Mouse (Mus musculus): ENCODE results near the gene Tomm40l. TPM values are rescaled to one million over a fixed set of nuclear protein-coding genes. Genes with fewer than 3 reads are reported as not detected.
"Not testable (repeated sequence)": the region's sequence is repeated elsewhere in the genome, so short reads cannot be mapped to it uniquely, and the experiment has no call there.

Gene Tomm40l
- total RNA-seq, 2 experiments from 2014 or later, result 25.0 to 46.9 TPM

DNA sequence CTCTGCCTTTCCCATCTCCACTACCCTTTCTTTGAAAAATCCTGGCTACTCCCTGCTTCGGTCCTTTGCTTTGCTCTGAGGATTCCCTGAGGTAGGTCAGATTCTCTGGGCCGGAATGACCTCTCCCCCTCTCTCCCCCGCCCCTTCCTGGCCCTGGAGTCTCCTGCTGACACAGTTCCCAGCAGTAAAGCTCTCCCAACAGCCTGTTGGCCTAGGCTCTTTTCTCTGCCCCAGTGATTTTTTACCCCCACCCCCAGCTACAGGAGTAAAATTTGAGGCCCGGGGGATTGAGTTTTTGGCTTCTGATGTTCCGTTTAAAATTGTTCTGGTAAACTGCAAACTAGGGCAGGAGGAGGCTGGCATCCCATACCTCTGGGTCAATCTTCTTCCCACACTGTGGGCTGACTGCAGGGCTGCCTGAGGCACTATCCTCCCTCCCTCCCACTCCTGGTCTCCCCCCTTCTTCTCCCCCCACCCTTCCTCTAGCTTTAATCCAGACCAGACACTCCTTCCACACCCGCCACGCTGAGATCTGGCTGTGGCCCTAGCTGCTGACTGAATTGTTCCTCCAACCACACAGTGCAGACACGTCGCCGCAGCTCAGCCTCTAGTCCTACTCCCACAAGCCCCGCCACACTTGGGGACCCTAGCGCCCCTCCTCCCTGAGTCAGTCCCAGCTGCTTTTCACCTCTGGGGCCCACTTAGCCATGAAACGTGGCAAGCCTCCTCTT, 29.4 kb upstream of the Tomm40l start:
- ATAC-seq (replicated peaks; ENCODE audit: low FRiP score, low TSS enrichment, poor library complexity, severe bottlenecking), result no peak

DNA sequence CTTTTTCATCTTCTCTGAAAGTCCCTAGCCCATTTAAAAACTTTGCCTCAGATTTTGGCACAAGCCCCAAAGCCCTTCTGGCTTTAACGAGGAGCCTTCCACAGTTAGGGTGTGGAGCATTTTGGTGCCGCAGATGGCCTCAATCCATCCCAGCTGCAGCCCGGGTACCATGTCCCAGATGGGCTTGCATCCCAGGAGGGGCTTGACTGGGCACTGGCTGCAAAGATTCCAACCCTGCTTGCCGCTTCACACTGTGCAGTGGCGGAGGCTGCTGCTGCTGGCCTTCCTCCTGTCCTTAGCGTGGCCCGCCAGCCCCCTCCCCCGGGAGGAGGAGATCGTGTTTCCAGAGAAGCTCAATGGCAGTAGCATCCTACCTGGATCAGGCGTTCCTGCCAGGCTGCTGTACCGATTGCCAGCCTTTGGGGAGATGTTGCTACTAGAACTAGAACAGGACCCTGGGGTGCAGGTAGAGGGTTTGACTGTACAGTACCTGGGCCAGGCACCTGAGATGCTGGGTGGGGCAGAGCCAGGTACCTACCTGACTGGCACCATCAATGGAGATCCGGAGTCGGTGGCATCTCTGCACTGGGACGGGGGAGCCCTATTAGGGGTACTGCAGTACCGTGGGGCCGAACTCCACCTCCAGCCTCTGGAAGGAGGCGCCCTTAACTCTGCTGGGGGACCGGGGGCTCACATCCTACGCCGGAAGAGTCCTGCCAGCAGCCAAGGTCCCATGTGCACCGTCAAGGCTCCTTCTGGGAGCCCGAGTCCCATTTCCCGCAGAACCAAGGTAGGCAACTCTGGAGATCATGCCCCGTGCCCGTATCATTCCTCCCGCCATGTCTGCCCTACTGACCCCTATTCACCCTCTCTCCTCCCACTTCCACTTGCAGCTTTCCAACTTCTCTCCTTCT, 28.6 kb upstream of the Tomm40l start, which contains the start of gene Ndufs2:
Gene Ndufs2, minus strand, starts transcription at position 709 of the 914 bp plus-strand sequence.
- no peak for ATAC-seq (replicated peaks; ENCODE audit: low FRiP score, low TSS enrichment, poor library complexity, severe bottlenecking)

DNA sequence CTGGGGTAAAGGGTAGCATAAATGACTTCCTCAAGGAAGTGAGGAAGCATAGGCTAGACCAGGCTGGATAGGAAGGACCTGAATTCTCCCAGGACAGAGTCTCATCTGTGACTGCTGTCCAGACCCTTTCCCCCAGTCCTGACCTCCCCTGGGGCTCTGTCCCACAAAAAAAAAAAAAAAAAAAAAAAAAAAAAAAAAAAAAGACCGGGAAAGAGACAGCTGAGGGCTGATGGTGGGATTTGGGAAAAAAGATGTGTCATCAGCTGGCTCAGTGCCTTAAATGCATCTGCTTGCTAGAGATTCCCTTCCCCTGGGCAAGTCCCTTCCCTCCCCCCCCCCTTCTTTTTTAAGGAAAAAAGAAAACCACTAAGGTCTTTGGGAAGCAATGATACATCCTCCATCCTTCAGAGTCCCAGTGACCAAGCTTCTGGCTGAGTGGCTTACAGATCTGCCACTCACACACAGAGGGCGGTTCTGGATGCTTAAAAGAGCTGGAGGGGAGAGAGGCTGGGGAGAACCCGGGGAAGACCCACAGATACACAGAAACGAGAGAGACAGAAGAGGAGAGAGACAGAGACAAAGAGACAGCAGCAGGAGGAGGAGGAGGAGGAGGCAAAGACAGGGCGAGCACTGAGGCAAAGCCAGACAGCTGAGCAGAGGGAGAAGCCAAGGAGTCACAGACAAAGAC, 27.7 kb upstream of the Tomm40l start, which contains the start of gene Adamts4:
Gene Adamts4, plus strand, starts transcription at position 509 of the 688 bp plus-strand sequence.
- ATAC-seq (replicated peaks; ENCODE audit: low FRiP score, low TSS enrichment, poor library complexity, severe bottlenecking), result no peak

DNA sequence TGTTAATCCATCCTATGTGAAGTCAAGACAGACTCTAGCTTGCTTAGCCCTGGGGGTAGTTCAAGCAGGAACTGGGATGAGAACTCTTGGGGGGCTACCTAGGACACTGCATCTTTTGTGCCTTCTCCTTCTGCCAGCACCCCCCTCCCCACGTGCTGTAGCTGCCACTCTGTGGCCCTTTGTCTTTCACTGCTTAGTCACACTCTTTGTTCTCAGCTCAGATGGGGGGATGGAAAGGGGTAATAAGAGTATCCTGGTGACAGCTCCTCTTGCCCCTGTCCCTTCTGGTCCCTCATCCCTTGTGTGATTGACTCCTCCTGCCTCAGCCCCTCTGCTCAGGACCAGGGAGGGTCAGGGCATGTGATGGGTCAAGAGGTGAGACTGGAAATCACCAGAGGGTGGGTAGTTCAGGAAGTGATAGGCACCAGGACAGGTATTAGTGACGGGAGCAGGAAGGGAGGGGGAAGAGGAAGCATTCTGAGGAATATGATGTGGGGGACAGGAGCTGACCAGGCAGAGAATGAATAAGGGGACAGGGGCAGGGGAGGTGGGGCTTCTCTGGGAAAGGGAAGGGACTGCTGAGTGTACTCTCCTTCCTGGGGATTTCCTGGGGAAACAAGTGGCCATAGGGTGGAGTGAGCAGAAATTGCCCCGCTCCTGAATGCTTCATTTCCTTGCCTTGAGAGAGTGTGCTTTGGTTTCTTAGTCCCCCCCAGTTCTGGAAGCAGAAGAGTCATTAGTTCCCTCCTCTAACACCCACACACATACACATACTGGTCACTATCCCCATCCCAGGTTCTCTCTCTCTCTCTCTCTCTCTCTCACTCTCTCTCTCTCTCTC, 26.3 kb upstream of the Tomm40l start:
- no peak for ATAC-seq (replicated peaks; ENCODE audit: low FRiP score, low TSS enrichment, poor library complexity, severe bottlenecking)

DNA sequence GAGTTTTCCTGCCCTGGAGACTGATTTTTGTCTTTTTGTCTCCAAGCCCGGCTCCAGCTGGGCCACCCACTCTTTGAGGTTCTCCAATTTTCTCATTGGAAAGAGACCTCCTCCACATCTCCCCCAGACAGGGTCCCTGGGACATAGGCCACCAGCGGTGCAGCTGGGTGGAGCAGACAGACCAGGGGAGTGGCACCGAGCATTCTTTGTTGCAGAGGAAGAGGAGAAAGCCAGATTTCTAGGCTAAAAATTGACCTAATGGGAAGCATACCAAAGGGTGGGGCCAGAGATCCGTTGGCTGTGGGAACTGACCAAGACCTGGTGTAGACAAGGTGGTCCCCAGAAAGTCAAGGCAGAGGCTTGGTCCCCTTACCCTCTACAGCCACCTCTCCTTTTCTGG, 25.6 kb upstream of the Tomm40l start:
- no peak for ATAC-seq (replicated peaks; ENCODE audit: low FRiP score, low TSS enrichment, poor library complexity, severe bottlenecking)

DNA sequence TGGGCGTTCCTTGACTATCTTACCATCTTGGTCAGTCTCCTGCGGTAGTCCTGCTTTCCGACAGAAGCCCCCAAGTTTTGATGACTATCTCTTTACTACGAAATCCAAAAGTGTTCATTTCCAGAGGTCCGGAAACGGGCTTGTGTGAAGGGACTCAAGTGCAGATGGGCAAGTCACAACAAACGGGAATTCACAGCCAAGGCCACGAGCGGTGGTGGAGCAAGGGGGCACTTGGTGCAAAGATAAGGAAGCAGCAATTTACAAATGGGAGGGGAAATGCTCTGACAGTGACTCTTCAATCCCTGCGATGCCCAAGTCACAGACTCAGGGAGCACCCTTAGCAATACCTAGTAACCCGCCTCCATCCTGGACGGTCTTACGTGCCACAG, 25.1 kb upstream of the Tomm40l start:
- peak; percentile 13 for ATAC-seq (replicated peaks; ENCODE audit: low FRiP score, low TSS enrichment, poor library complexity, severe bottlenecking)

DNA sequence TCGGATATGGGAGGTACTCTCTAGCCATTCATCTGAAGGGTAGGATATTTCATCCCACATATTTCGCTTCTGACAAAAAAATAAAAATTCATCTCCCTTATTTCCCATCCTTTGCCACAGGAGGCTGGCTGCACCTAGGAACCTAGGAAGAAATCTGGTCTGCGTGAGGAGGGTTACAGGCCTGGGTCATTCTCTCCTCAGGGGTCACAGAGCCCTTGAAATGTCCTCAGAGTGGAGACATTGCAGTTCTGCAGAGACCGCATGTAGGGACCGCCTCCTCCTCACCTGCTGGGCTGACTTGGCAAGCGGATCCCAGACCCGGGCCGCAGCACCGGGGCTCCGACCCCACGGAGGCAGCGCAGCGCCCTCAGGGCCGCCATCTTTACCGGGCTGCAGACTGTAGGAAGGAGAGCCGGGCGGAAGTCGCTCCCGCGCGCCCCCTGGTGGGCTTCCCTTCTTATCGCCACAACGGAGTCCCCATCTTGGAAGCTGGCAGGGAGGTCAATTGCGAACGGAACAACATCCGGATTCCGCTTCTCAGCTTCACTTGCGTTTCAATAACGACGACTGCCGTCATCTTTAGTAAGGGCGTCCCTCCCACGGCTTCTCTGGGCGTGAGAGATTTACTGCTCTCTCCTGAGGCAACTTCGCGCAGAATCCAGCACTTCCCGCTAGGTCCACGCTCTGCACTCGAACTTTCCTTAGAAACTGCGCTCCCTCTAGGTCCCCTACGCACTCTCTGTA, 24.6 kb upstream of the Tomm40l start:
- peak; percentile 94 for ATAC-seq (replicated peaks; ENCODE audit: low FRiP score, low TSS enrichment, poor library complexity, severe bottlenecking)

DNA sequence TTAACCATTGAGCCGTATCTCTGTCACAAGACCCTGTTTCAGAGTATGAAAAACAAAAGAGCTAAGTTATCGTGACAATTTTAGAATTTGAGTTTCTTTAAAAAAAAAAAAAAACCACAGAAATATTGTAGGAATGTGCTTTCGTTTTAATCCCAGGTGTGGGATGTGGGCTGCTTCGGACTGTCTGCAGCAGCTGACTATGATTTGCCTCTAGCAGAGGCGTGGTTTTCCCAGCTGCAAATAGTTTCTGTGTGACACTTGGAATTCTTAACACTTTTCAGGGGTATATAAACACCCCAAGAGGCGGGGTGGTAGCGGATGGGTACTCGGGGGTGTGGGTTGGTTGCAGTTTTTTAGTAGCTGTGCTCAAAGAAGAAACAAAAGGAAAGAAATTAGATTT, 23.0 kb upstream of the Tomm40l start:
- ATAC-seq (replicated peaks; ENCODE audit: low FRiP score, low TSS enrichment, poor library complexity, severe bottlenecking), result no peak

DNA sequence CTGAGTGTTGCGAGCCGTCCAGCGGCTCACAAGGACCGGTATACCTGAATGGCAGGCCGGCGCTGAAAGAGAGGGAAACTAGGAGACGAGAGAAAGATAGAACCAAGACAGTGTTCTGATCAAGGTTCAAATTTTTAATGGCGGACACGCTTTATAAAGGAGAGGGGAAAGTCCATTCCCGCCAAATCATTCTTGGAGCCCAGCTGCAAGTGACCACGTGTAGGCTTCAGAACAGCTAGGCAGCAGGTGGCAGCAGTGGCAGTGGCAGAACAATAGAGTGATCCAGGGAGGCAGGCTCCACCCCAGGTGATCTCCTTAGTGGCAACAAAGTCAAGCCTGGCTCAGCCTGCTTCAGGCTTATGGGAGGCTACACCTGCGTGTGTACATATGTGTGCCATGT, 19.6 kb upstream of the Tomm40l start:
- ATAC-seq (replicated peaks; ENCODE audit: low FRiP score, low TSS enrichment, poor library complexity, severe bottlenecking), result not testable (repeated sequence)

DNA sequence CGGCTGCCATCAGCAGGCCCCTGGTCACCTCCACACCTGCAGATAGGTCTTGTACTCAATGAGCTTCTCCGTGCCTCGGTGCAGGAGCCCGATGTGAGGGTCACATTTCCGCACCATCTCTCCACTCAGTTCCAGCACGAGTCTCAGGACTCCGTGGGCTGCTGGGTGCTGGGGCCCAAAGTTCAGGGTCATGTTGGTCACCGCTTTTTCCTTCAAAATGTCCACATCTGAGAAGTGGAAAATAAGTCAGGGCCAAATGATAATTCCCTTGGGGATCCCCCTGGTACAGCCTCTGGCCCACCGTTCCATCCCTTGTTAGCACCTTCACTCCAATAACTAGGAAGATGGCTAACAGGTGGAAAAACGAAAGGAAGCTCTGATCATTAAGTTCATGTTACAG, 18.6 kb upstream of the Tomm40l start:
- no peak for ATAC-seq (replicated peaks; ENCODE audit: low FRiP score, low TSS enrichment, poor library complexity, severe bottlenecking)

DNA sequence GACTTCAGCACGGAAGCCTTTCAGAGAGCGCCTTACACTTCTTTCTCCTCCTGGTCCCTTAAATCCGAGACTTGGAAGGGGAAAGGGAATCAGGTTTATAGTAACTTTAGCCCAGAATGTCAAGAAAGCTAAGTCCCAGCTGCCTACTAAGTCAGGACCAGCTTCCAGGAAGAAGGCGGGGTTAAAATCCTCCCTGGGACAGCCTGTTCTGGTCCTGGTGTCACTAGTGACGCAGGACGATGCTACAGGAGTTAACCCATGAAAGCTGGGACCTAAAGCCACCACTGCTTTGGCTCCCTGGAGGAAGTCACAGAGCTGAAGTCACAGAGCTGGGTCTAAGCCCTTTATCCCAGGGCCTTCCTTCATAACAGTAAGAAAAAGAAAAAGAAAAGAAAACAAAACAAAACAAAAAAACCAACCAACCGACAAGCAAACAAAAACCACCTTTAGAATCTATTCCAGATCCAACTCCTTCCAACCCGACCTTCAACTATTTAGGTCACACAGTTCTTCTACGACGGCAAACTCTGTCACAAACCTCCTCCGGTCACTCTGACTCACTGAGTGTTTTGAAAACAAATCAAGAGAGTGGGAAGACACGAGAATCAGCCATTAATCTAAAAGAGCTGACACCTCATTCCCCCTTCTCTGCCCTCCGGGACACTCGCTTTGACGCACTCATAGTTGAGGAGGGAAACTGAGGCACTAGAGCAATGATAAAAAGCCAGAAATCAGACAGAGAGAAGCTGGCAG, 17.9 kb upstream of the Tomm40l start:
- ATAC-seq (replicated peaks; ENCODE audit: low FRiP score, low TSS enrichment, poor library complexity, severe bottlenecking), result no peak

DNA sequence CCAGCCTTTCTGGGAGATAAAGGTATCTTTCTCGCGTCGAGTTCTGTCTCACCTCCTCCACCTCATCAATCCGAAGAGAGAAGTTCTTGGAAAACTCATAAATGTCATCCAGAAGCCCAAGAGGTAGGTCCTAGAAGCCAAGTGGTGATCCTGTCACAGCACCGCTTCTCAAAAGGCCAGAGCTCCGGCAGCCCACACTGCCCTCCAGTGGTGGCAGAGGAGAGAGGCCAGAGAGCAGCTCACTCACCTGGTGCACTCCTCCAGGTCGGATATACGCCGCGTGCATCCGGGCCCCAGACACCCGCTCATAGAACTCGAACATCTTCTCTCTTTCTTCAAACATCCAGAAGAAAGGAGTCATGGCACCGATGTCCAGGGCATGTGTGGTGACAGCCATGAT, 16.1 kb upstream of the Tomm40l start:
- ATAC-seq (replicated peaks; ENCODE audit: low FRiP score, low TSS enrichment, poor library complexity, severe bottlenecking), result peak; percentile 86

DNA sequence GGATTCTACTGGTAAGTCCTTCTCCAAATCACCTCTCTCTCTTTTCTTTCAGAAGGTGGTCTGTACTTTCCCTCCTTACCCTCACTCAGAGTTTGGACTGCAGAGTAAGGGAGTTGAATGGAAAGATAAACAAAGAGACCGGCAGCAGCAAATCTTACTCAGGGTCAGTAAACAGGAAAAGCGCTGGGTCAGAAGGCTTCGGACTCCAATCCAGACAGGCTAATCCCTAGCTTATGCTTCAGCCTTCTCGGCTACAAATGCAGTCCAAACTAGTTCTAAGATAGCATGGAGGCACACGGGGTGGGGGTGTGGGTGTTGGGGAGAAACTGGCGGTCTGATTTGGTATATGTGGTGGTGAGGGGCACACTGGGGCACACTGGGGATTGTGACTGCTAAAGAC, 15.1 kb upstream of the Tomm40l start:
- ATAC-seq (replicated peaks; ENCODE audit: low FRiP score, low TSS enrichment, poor library complexity, severe bottlenecking), result no peak

DNA sequence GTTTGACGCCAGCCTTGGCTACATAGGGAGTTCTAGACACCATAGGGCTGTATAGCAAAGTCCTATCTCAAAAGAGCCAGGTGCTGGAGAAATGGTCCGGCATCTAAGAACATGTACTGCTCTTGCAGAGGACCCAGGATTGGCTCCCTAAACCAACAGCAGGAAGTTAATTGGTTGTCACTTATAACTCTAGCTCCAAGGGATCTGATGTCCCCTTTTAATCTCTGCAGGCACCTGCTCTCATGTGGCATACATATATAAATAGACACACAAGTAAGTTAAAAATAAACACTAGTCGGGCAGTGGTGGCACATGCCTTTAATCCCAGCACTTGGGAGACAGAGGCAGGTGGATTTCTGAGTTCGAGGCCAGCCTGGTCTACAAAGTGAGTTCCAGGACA, 13.5 kb upstream of the Tomm40l start:
- ATAC-seq (replicated peaks; ENCODE audit: low FRiP score, low TSS enrichment, poor library complexity, severe bottlenecking), result no peak

DNA sequence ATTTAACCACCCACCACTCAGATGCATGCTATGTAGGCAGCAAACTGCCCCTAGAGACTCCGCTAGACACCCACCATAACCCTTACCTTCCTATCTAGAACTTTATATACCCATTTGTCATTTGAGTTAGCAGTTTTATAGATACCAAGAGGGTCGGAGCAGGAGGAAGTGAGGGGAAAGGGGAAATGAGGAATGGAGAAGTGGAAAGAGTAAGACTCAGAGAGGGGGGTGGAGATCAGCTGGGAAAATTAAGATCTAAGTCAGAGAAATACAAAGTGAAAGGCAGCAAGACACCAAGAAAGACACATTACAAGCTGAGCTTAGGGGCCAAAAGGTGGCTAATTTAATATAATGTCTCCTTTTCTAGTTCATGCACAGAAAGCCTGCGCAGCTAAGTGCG, 12.2 kb upstream of the Tomm40l start:
- ATAC-seq (replicated peaks; ENCODE audit: low FRiP score, low TSS enrichment, poor library complexity, severe bottlenecking), result no peak

DNA sequence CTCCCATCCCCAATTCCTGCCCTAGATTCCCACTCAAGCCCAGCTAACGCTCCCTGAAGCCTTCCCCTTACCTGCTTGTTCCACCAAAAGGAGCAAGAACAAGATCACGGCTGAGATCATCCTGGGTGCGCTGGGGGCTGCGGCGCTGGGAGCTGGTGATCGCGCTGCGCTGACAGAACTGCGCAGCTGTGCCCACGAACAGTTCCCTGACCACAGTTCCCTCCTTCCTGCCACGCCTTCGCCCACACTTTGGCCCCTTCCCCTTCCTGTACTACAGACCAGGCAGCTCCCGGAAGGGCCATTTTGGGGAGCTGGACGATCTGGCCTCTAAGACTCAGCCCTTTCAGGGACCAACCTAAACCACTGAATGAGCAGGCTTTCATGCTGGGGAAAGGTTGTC, 11.8 kb upstream of the Tomm40l start, which contains the start of gene Fcer1g:
Gene Fcer1g, minus strand, starts transcription at position 240 of the 400 bp plus-strand sequence.
- ATAC-seq (replicated peaks; ENCODE audit: low FRiP score, low TSS enrichment, poor library complexity, severe bottlenecking), result no peak

DNA sequence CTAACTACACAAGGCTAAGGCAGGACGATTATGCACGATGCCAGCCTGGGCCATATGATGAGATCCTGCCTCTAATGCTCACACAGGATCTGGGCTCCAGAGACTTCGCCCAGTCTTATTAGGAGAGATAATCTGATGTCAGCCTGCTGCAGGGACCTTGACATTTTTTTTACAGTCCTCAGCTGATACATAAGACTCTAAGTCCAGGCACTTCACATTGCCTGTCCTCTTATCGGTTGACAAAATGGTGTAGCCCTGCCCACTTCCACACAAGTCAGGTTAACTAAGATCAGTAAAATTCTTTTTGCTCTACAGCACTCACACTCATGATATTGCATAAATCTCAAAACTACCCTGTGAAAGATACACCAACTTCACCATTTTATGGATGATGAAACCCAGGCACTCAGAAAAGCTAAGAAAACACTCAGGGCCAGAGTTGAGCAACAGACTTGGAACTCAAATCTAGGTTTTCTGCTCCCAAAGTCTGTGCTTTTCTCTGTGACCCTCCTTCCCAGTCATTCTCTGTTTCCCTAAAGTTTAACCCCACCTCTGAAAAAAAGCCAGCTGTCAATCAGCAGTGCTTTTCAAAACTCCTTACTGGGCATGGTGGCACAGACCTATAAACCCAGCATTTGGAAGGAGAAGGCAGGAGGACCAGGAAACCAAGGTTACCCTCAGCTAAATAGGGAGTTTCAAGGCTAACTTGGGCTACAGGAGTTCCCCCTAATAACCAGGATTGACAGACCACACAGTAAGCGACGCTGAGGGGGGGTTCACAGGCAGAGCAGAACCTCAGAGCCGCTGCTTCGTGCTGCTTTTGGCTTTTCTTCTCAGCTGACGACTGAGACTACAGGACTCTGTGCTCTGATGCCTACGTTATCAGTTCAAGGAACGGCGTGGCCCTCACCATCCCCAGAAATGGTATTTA, 10.8 kb upstream of the Tomm40l start:
- peak; percentile 74 for ATAC-seq (replicated peaks; ENCODE audit: low FRiP score, low TSS enrichment, poor library complexity, severe bottlenecking)
